8 mouse cellular contexts compared by ENCODE assay signal in genomic region chr19:8976535-8976934, GRCm38 (mm10). TPM values are rescaled to one million over a fixed set of nuclear protein-coding genes. Genes with fewer than 3 reads are reported as not detected.
DNase-seq lines count a peak whose midpoint lies in the region; ATAC-seq and TF ChIP-seq lines count a peak whose summit lies in the region.

No protein-coding gene starts in this region.

- no peak overlapping the region for H3K4me3 ChIP-seq in hindbrain, embryonic 15.5 days
- no peak overlapping the region for H3K4me3 ChIP-seq in olfactory bulb, adult 2 months (ENCODE audit: insufficient read depth, low read depth, low read length)

- H3K4me1 ChIP-seq in hindbrain, embryonic 15.5 days (replicated peaks), result no peaks in the 10 kb centered on the region
- H3K4me1 ChIP-seq in olfactory bulb, adult 2 months (ENCODE audit: control insufficient read depth, insufficient read depth, low read length), result peaks cover 8% of the 10 kb centered on the region

- H3K27me3 ChIP-seq in hindbrain, embryonic 15.5 days, result no peaks in the 10 kb centered on the region

- TF ChIP-seq CTCF in olfactory bulb, adult 2 months (IDR thresholded peaks at IDR 0.05; ENCODE audit: insufficient read depth, low read depth, low read length), result 0 out of 2 replicates have a peak, but pooled peaks have one; percentile 32

- no peak overlapping the region for H3K27ac ChIP-seq in hindbrain, embryonic 15.5 days (replicated peaks)
- H3K27ac ChIP-seq in olfactory bulb, adult 2 months (ENCODE audit: insufficient read depth, low read depth, low read length), result no peak overlapping the region

- H3K9ac ChIP-seq in hindbrain, embryonic 15.5 days, result no peak overlapping the region

- H3K9me3 ChIP-seq in hindbrain, embryonic 15.5 days, result no peaks in the 10 kb centered on the region

- peak; percentile 79 for ATAC-seq in erythroid progenitor cell, adult 5-6 weeks (replicated peaks; ENCODE audit: low FRiP score, poor library complexity, severe bottlenecking)
- ATAC-seq in hindbrain, embryonic 15.5 days (ENCODE audit: low FRiP score, low read depth), result 0 out of 2 replicates have a peak, but pooled peaks have one; percentile 55

- H3K36me3 ChIP-seq in hindbrain, embryonic 15.5 days, result peaks cover 81% of the 10 kb centered on the region

- H3K4me2 ChIP-seq in hindbrain, embryonic 15.5 days, result no peak overlapping the region

- DNase-seq in heart, adult 18-20 months, result peak; percentile 72
- DNase-seq in heart, adult 8-10 months (ENCODE audit: low spot score), result no peak
- DNase-seq in T-cell, adult 2 months (ENCODE audit: low spot score), result peak; percentile 60
- peak; percentile 61 to 77 for DNase-seq in lung, adult 18-20 months
- DNase-seq in urinary bladder, adult 2 months (ENCODE audit: low spot score), result no peak

- TF ChIP-seq POLR2A in olfactory bulb, adult 2 months (IDR thresholded peaks at IDR 0.05; ENCODE audit: insufficient read depth, low read depth, low read length), result no peak

- 63% methylated on average over 3 of the region's 3 CpGs for WGBS in hindbrain, embryonic 15.5 days
- 50% methylated on average over 3 of the region's 3 CpGs for WGBS in olfactory bulb, adult 2 months

RNA-seq across cellular contexts. Expression of gene Eef1g, which starts 9.7 kb away (rescaled TPM):
- total RNA-seq in heart, adult 18-20 months (2021), result 100 to 1,000 TPM; 239 to 257 TPM
- total RNA-seq in heart, adult 8-10 months (2022), result 100 to 1,000 TPM; 209 to 232 (median 227) TPM
- 198 and 228 TPM in 2 replicates for total RNA-seq in erythroid progenitor cell, adult 5-6 weeks (2015; ENCODE audit: low replicate concordance)
- total RNA-seq in erythroid progenitor cell, adult 5-6 weeks (2017; ENCODE audit: low replicate concordance), result 92.0 and 153 TPM in 2 replicates
- 289 TPM in 2 replicates for polyA plus RNA-seq in hindbrain, embryonic 15.5 days (2015; fragmentation: Nextera tagmentation; extraction: Ambion mirVana)
- polyA plus RNA-seq in olfactory bulb, adult 2 months (2012; ENCODE audit: insufficient read depth, insufficient read length, low replicate concordance, missing spikeins), result 678 TPM in 1 of 2 replicates, not detected in the other
- polyA plus RNA-seq in urinary bladder, adult 2 months (2012; rRNA removed), result 398 and 489 TPM in 2 replicates

RNA-seq across cellular contexts. Expression of gene Ahnak, which starts 12.5 kb away (rescaled TPM):
- total RNA-seq in heart, adult 18-20 months (2021), result 100 to 1,000 TPM; 341 to 356 TPM
- 100 to 1,000 TPM; 332 to 446 (median 375) TPM for total RNA-seq in heart, adult 8-10 months (2022)
- 13.0 and 13.8 TPM in 2 replicates for total RNA-seq in erythroid progenitor cell, adult 5-6 weeks (2015; ENCODE audit: low replicate concordance)
- 13.3 and 15.7 TPM in 2 replicates for total RNA-seq in erythroid progenitor cell, adult 5-6 weeks (2017; ENCODE audit: low replicate concordance)
- 4.6 TPM in 2 replicates for polyA plus RNA-seq in hindbrain, embryonic 15.5 days (2015; fragmentation: Nextera tagmentation; extraction: Ambion mirVana)
- not detected in 2 replicates for polyA plus RNA-seq in olfactory bulb, adult 2 months (2012; ENCODE audit: insufficient read depth, insufficient read length, low replicate concordance, missing spikeins)
- polyA plus RNA-seq in urinary bladder, adult 2 months (2012; rRNA removed), result 126 and 168 TPM in 2 replicates

RNA-seq across cellular contexts. Expression of gene Tut1, which starts 22.9 kb away (rescaled TPM):
- total RNA-seq in heart, adult 18-20 months (2021), result 1 to 10 TPM; 8.2 to 9.5 TPM
- total RNA-seq in heart, adult 8-10 months (2022), result 10 to 100 TPM in 1 of 4 experiments, 1 to 10 TPM in 3; 8.1 to 10.3 (median 8.6) TPM
- total RNA-seq in erythroid progenitor cell, adult 5-6 weeks (2015; ENCODE audit: low replicate concordance), result 0.84 and 3.2 TPM in 2 replicates
- total RNA-seq in erythroid progenitor cell, adult 5-6 weeks (2017; ENCODE audit: low replicate concordance), result 3.7 and 4.4 TPM in 2 replicates
- 24.9 and 25.4 TPM in 2 replicates for polyA plus RNA-seq in hindbrain, embryonic 15.5 days (2015; fragmentation: Nextera tagmentation; extraction: Ambion mirVana)
- not detected in 2 replicates for polyA plus RNA-seq in olfactory bulb, adult 2 months (2012; ENCODE audit: insufficient read depth, insufficient read length, low replicate concordance, missing spikeins)
- polyA plus RNA-seq in urinary bladder, adult 2 months (2012; rRNA removed), result 21.8 and 24.1 TPM in 2 replicates

RNA-seq across cellular contexts. Expression of gene Mta2, which starts 34.9 kb away (rescaled TPM):
- 10 to 100 TPM; 28.8 to 30.1 TPM for total RNA-seq in heart, adult 18-20 months (2021)
- 10 to 100 TPM; 28.2 to 33.7 (median 30.4) TPM for total RNA-seq in heart, adult 8-10 months (2022)
- 59.9 and 70.3 TPM in 2 replicates for total RNA-seq in erythroid progenitor cell, adult 5-6 weeks (2015; ENCODE audit: low replicate concordance)
- total RNA-seq in erythroid progenitor cell, adult 5-6 weeks (2017; ENCODE audit: low replicate concordance), result 84.2 and 125 TPM in 2 replicates
- polyA plus RNA-seq in hindbrain, embryonic 15.5 days (2015; fragmentation: Nextera tagmentation; extraction: Ambion mirVana), result 103 and 109 TPM in 2 replicates
- not detected in 2 replicates for polyA plus RNA-seq in olfactory bulb, adult 2 months (2012; ENCODE audit: insufficient read depth, insufficient read length, low replicate concordance, missing spikeins)
- 29.9 and 47.6 TPM in 2 replicates for polyA plus RNA-seq in urinary bladder, adult 2 months (2012; rRNA removed)

RNA-seq across cellular contexts. Expression of gene Eml3, which starts 47.2 kb away (rescaled TPM):
- 1 to 10 TPM; 5.7 to 7.6 TPM for total RNA-seq in heart, adult 18-20 months (2021)
- 1 to 10 TPM; 7.2 to 9.1 (median 7.5) TPM for total RNA-seq in heart, adult 8-10 months (2022)
- total RNA-seq in erythroid progenitor cell, adult 5-6 weeks (2015; ENCODE audit: low replicate concordance), result 6.5 and 9.6 TPM in 2 replicates
- total RNA-seq in erythroid progenitor cell, adult 5-6 weeks (2017; ENCODE audit: low replicate concordance), result 7.1 and 14.0 TPM in 2 replicates
- 9.9 and 12.8 TPM in 2 replicates for polyA plus RNA-seq in hindbrain, embryonic 15.5 days (2015; fragmentation: Nextera tagmentation; extraction: Ambion mirVana)
- polyA plus RNA-seq in olfactory bulb, adult 2 months (2012; ENCODE audit: insufficient read depth, insufficient read length, low replicate concordance, missing spikeins), result not detected in 2 replicates
- 40.5 and 45.3 TPM in 2 replicates for polyA plus RNA-seq in urinary bladder, adult 2 months (2012; rRNA removed)

Comparison
In these comparisons a context has a peak if more than half of its experiments do, and no peak if none do; other contexts are left out.
1. DNase-seq: peak in heart, adult 18-20 months (2 of 2), T-cell, adult 2 months (single experiment) and lung, adult 18-20 months (2 of 2); none in heart, adult 8-10 months (single experiment) and urinary bladder, adult 2 months (single experiment).
2. RNA of gene Ahnak, which starts 12.5 kb away (total RNA-seq): 332 to 446 TPM in heart, adult 8-10 months and 341 to 356 TPM in heart, adult 18-20 months; 13.0 to 15.7 TPM in erythroid progenitor cell, adult 5-6 weeks; every median in the first group is over 10 times any median in the second.